Mouse (Mus musculus): ENCODE measurements around the gene Aox1.

GRCm38 (mm10) chr1:58091992-58092560 lies 62.3 kb downstream of the Aox1 start:
- TF ChIP-seq CTCF (conservative IDR thresholded peaks at IDR 0.05; ENCODE audit: low read length) (no peak), NANOG (IDR thresholded peaks at IDR 0.05; ENCODE audit: borderline replicate concordance, low read length) (no peak)
